Mouse (Mus musculus) embryo, embryonic 11.5 days (tissue): ENCODE data around the gene Slc25a22.
A peak's percentile ranks its signal among the peaks of the same experiment; 100 is the strongest.

Experiments
- DNase-seq: peaks from one replicate; pipeline ENCODE4 v3.0.0-alpha.2; 2012; ENCODE audit warnings: low read depth, low spot score

The Slc25a22 gene

GRCm38 (mm10) chr7:141435129-141435855 is 2.4 kb downstream of the Slc25a22 start:
- no peak for DNase-seq

GRCm38 (mm10) chr7:141434464-141434863 is 3.2 kb downstream of the Slc25a22 start:
- no peak for DNase-seq

GRCm38 (mm10) chr7:141433517-141434400 is 3.9 kb downstream of the Slc25a22 start:
- DNase-seq: no peak

GRCm38 (mm10) chr7:141432741-141433516 is 4.8 kb downstream of the Slc25a22 start:
- no peak for DNase-seq

GRCm38 (mm10) chr7:141432186-141432611 is 5.5 kb downstream of the Slc25a22 start:
- DNase-seq: no peak

- no peak for DNase-seq
These were observed 6.1 kb downstream of the Slc25a22 start for GRCm38 (mm10) chr7:141431434-141432185.

GRCm38 (mm10) chr7:141430585-141431240 is 7.0 kb downstream of the Slc25a22 start:
- no peak for DNase-seq

- no peak for DNase-seq
These were observed 7.7 kb downstream of the Slc25a22 start for GRCm38 (mm10) chr7:141429840-141430584.

- peak; percentile 59 for DNase-seq
These were observed 8.4 kb downstream of the Slc25a22 start, which contains the start of gene Cend1 for GRCm38 (mm10) chr7:141429310-141429709. TSS of gene Cend1 (minus strand) at chr7:141429491.

GRCm38 (mm10) chr7:141428701-141429100 is 9.0 kb downstream of the Slc25a22 start:
- DNase-seq: no peak

- no peak for DNase-seq
These were observed 10.6 kb downstream of the Slc25a22 start for GRCm38 (mm10) chr7:141426948-141427730.

- DNase-seq: no peak
These were observed 13.9 kb downstream of the Slc25a22 start for GRCm38 (mm10) chr7:141423811-141424210.

GRCm38 (mm10) chr7:141420030-141420702 is 17.5 kb downstream of the Slc25a22 start:
- no peak for DNase-seq

GRCm38 (mm10) chr7:141418970-141419369 is 18.7 kb downstream of the Slc25a22 start:
- no peak for DNase-seq

- no peak for DNase-seq
These were observed 19.7 kb downstream of the Slc25a22 start for GRCm38 (mm10) chr7:141417731-141418681.

GRCm38 (mm10) chr7:141416144-141416841 is 21.4 kb downstream of the Slc25a22 start:
- DNase-seq: no peak
